Mouse (Mus musculus): ENCODE data around the gene Stab1. TPM values are rescaled to one million over a fixed set of nuclear protein-coding genes. Genes with fewer than 3 reads are reported as not detected.

The Stab1 gene
- polyA plus RNA-seq, 1 experiment from 2014 or later = 18.0 TPM

DNA sequence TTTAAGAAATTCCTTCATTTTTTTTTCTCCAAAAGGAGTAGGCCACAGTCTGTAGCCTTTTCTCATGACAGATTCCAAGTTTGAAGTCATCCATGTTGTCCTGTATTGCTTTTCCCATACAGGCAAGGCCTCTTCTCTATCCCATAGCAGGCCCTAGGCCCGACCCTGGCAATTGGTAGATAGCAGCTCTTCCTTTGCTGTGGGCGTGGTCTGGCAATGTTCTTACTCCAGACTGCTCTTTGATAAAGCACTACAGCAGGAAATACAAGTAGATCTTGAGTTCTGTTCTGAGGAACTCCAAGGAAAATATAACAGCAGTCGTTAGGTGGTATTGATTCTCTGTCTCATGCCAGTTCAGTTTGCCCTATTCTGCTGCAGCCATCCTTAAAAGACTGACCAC lies 57.8 kb downstream of the Stab1 start:
- 85% methylated on average over 3 of the region's 3 CpGs for WGBS
- peaks cover 100% of the 10 kb centered on the region for H3K36me3 ChIP-seq

DNA sequence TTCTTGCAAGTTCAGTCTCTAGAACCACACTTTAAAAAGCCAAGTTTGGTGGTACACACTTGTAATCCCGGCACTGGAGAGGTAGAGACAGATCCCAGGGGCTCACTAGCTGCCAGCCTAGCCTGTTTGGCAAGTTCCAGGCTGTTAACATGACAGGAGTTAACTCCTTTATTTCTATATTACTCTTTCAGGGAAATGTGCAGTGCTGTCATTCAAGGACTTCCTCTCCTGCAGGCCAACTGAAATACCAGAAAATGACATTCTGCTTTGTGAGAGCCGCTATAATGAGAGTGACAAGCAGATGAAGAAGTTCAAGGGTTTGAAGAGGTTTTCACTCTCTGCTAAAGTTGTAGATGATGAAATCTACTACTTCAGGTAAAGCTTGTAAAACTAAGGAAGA lies 63.3 kb downstream of the Stab1 start:
- Histone ChIP-seq H3K4me1 (no peaks in the 10 kb centered on the region), H3K4me3 (no peak overlapping the region), H3K27ac (replicated peaks) (no peak overlapping the region), H3K9me3 (replicated peaks) (no peaks in the 10 kb centered on the region), H3K36me3 (peaks cover 95% of the 10 kb centered on the region), H3K27me3 (ENCODE audit: low read depth, poor library complexity, severe bottlenecking) (no peaks in the 10 kb centered on the region)
- DNase-seq (ENCODE audit: low spot score) = no peak
- WGBS = 94% methylated on average over 2 of the region's 2 CpGs

More for the DNA sequence above, 57.8 kb downstream of the Stab1 start:
- Histone ChIP-seq H3K27me3 (ENCODE audit: low read depth, poor library complexity, severe bottlenecking) (no peaks in the 10 kb centered on the region), H3K9me3 (replicated peaks) (no peaks in the 10 kb centered on the region), H3K4me1 (no peaks in the 10 kb centered on the region), H3K27ac (replicated peaks) (no peak overlapping the region), H3K4me3 (no peak overlapping the region)
- DNase-seq (ENCODE audit: low spot score) = no peak

DNA sequence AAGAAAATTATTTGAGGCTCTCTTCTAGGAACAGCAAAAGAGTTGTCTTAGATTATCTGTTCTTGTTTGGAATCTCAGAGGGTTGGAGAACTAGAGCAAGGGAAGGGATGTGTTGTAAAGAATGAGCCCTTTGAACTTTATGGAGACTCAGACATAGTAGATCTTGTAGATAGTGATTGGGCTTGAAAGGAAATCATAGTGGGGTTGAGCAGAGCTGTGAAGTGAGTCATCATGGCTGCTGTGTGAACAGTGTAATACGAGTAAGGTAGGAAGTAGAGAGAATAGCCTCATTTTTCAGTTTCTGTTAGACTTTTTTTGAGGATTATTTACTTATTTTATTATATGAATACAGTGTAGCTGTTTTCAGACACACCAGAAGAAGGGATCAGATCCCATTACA lies 78.5 kb downstream of the Stab1 start:
- H3K4me3 ChIP-seq = no peak overlapping the region
- H3K36me3 ChIP-seq = peaks cover 99% of the 10 kb centered on the region
- no peaks in the 10 kb centered on the region for H3K9me3 ChIP-seq (replicated peaks)
- no peaks in the 10 kb centered on the region for H3K4me1 ChIP-seq
- H3K27me3 ChIP-seq (ENCODE audit: low read depth, poor library complexity, severe bottlenecking) = no peaks in the 10 kb centered on the region
- no peak for DNase-seq (ENCODE audit: low spot score)
- H3K27ac ChIP-seq (replicated peaks) = no peak overlapping the region
- 96% methylated on average over 1 of the region's 1 CpGs for WGBS

Other genes starting within 250 kb of the Stab1 start
- gene Itih3, start 244.9 kb downstream of the Stab1 start, polyA plus RNA-seq (2016; fragmentation: Nextera tagmentation; extraction: Ambion mirVana) = 0.53 and 0.59 TPM in 2 replicates
- not detected in 2 replicates for gene Itih1, start 225.4 kb downstream of the Stab1 start, polyA plus RNA-seq (2016; fragmentation: Nextera tagmentation; extraction: Ambion mirVana)
- 22.7 and 24.7 TPM in 2 replicates for gene Nek4, start 217.3 kb downstream of the Stab1 start, polyA plus RNA-seq (2016; fragmentation: Nextera tagmentation; extraction: Ambion mirVana)
- 52.4 and 53.8 TPM in 2 replicates for gene Glt8d1, start 167.2 kb downstream of the Stab1 start, polyA plus RNA-seq (2016; fragmentation: Nextera tagmentation; extraction: Ambion mirVana)
- 274 and 277 TPM in 2 replicates for gene Spcs1, start 167.0 kb downstream of the Stab1 start, polyA plus RNA-seq (2016; fragmentation: Nextera tagmentation; extraction: Ambion mirVana)
- gene Pbrm1, start 149.5 kb downstream of the Stab1 start, polyA plus RNA-seq (2016; fragmentation: Nextera tagmentation; extraction: Ambion mirVana) = 158 and 170 TPM in 2 replicates
- gene Gnl3, start 149.5 kb downstream of the Stab1 start, polyA plus RNA-seq (2016; fragmentation: Nextera tagmentation; extraction: Ambion mirVana) = 94.0 and 121 TPM in 2 replicates
- gene Smim4, start 39.7 kb downstream of the Stab1 start, polyA plus RNA-seq (2016; fragmentation: Nextera tagmentation; extraction: Ambion mirVana) = 63.1 and 64.3 TPM in 2 replicates
- gene Nt5dc2, start 37.6 kb downstream of the Stab1 start, polyA plus RNA-seq (2016; fragmentation: Nextera tagmentation; extraction: Ambion mirVana) = 543 and 572 TPM in 2 replicates
- gene Tnnc1, start 39.7 kb upstream of the Stab1 start, polyA plus RNA-seq (2016; fragmentation: Nextera tagmentation; extraction: Ambion mirVana) = 0.80 and 1.1 TPM in 2 replicates
- 391 and 448 TPM in 2 replicates for gene Nisch, start 48.3 kb upstream of the Stab1 start, polyA plus RNA-seq (2016; fragmentation: Nextera tagmentation; extraction: Ambion mirVana)
- gene Sema3g, start 49.2 kb upstream of the Stab1 start, polyA plus RNA-seq (2016; fragmentation: Nextera tagmentation; extraction: Ambion mirVana) = 0.51 and 1.0 TPM in 2 replicates
- 13.4 and 13.5 TPM in 2 replicates for gene Phf7, start 82.7 kb upstream of the Stab1 start, polyA plus RNA-seq (2016; fragmentation: Nextera tagmentation; extraction: Ambion mirVana)
- gene Bap1, start 82.8 kb upstream of the Stab1 start, polyA plus RNA-seq (2016; fragmentation: Nextera tagmentation; extraction: Ambion mirVana) = 136 and 151 TPM in 2 replicates
- gene Dnah1, start 155.3 kb upstream of the Stab1 start, polyA plus RNA-seq (2016; fragmentation: Nextera tagmentation; extraction: Ambion mirVana) = 7.4 and 7.7 TPM in 2 replicates
- 28.9 and 35.5 TPM in 2 replicates for gene Capn7, start 168.0 kb upstream of the Stab1 start, polyA plus RNA-seq (2016; fragmentation: Nextera tagmentation; extraction: Ambion mirVana)